Mouse (Mus musculus) cerebral cortex, adult 2 months (tissue): ENCODE measurements around the gene Trpm3.

Experiments
- WGBS: fragments of 180-500 bp; shearing (Covaris S2); methylation state at CpG from one replicate; pipeline ENCODE4 v1.1.7; 2018; 5-methylcytosine and 5-hydroxymethylcytosine counted together

Trpm3 gene

GRCm38 (mm10) chr19:22503469-22503868 lies 364.6 kb downstream of the Trpm3 start:
- 80% methylated on average over 6 of the region's 6 CpGs for WGBS

- WGBS: 72% methylated on average over 6 of the region's 6 CpGs
Observed at GRCm38 (mm10) chr19:22518508-22518907, 379.7 kb downstream of the Trpm3 start.

GRCm38 (mm10) chr19:22542990-22543709 lies 404.3 kb downstream of the Trpm3 start:
- WGBS: 84% methylated on average over 6 of the region's 6 CpGs

GRCm38 (mm10) chr19:22552179-22552578 lies 413.3 kb downstream of the Trpm3 start:
- 21% methylated on average over 5 of the region's 5 CpGs for WGBS

GRCm38 (mm10) chr19:22554421-22554941 lies 415.6 kb downstream of the Trpm3 start:
- WGBS: 15% methylated on average over 7 of the region's 7 CpGs

- 54% methylated on average over 11 of the region's 11 CpGs for WGBS
Observed at GRCm38 (mm10) chr19:22572396-22572795, 433.6 kb downstream of the Trpm3 start.

GRCm38 (mm10) chr19:22572849-22573248 lies 434.0 kb downstream of the Trpm3 start:
- 44% methylated on average over 2 of the region's 2 CpGs for WGBS

GRCm38 (mm10) chr19:22582120-22582745 lies 443.4 kb downstream of the Trpm3 start:
- WGBS: 72% methylated on average over 4 of the region's 4 CpGs

- 67% methylated on average over 3 of the region's 3 CpGs for WGBS
Observed at GRCm38 (mm10) chr19:22594492-22594891, 455.6 kb downstream of the Trpm3 start.

- WGBS: 53% methylated on average over 2 of the region's 2 CpGs
Observed at GRCm38 (mm10) chr19:22595246-22595645, 456.4 kb downstream of the Trpm3 start.

- 38% methylated on average over 3 of the region's 3 CpGs for WGBS
Observed at GRCm38 (mm10) chr19:22596715-22597114, 457.9 kb downstream of the Trpm3 start.

- 23% methylated on average over 4 of the region's 4 CpGs for WGBS
Observed at GRCm38 (mm10) chr19:22604322-22604721, 465.5 kb downstream of the Trpm3 start.

- 85% methylated on average over 5 of the region's 5 CpGs for WGBS
Observed at GRCm38 (mm10) chr19:22607985-22608684, 469.3 kb downstream of the Trpm3 start.

GRCm38 (mm10) chr19:22611621-22612020 lies 472.8 kb downstream of the Trpm3 start:
- 90% methylated on average over 2 of the region's 2 CpGs for WGBS

- WGBS: 87% methylated on average over 6 of the region's 6 CpGs
Observed at GRCm38 (mm10) chr19:22615367-22615766, 476.5 kb downstream of the Trpm3 start.

- WGBS: 60% methylated on average over 3 of the region's 3 CpGs
Observed at GRCm38 (mm10) chr19:22624801-22625513, 486.1 kb downstream of the Trpm3 start.

- 68% methylated on average over 3 of the region's 3 CpGs for WGBS
Observed at GRCm38 (mm10) chr19:22628878-22629277, 490.0 kb downstream of the Trpm3 start.

GRCm38 (mm10) chr19:22631316-22631715 lies 492.5 kb downstream of the Trpm3 start:
- WGBS: 79% methylated on average over 6 of the region's 6 CpGs

GRCm38 (mm10) chr19:22635635-22636034 lies 496.8 kb downstream of the Trpm3 start:
- 67% methylated on average over 10 of the region's 10 CpGs for WGBS

- 78% methylated on average over 2 of the region's 2 CpGs for WGBS
Observed at GRCm38 (mm10) chr19:22637786-22638185, 498.9 kb downstream of the Trpm3 start.

GRCm38 (mm10) chr19:22638394-22638954 lies 499.6 kb downstream of the Trpm3 start:
- 59% methylated on average over 3 of the region's 3 CpGs for WGBS
